Comparison of ENCODE assay signal across 31 mouse cellular contexts in genomic region chr5:106607081-106607480, GRCm38 (mm10). TPM values are rescaled to one million over a fixed set of nuclear protein-coding genes. Genes with fewer than 3 reads are reported as not detected.
"Had no signal": no experiment of that assay in that cellular context is flagged by ENCODE, and none has a peak within 500 bp of the region (broad histone marks: within the 10 kb centered on the region; RNA-seq: fewer than 3 reads in every experiment).

No protein-coding gene starts in this region.

- DNase-seq: kidney, adult 18-20 months; kidney, adult 9 months; kidney, postnatal 25 days; layer of hippocampus, postnatal 36 days; liver; lung, adult 18-20 months; lung, postnatal 10 days; lung, postnatal 36 days; midbrain, embryonic 14.5 days; thymus, adult 18-20 months; thymus, postnatal 36 days had no signal

- H3K9me3 ChIP-seq: limb, embryonic 13.5 days; liver, embryonic 12.5 days; liver, embryonic 15.5 days had no signal

- H3K4me1 ChIP-seq: liver, embryonic 12.5 days; liver, embryonic 15.5 days had no signal

- H3K27me3 ChIP-seq: limb, embryonic 13.5 days; liver, embryonic 12.5 days; liver, embryonic 15.5 days had no signal

- H3K4me2 ChIP-seq: limb, embryonic 13.5 days; liver, embryonic 12.5 days; liver, embryonic 15.5 days; midbrain, embryonic 11.5 days had no signal

- H3K4me3 ChIP-seq: left cerebral cortex, adult 2 months; limb, embryonic 13.5 days; liver, embryonic 12.5 days; liver, embryonic 15.5 days had no signal

- ATAC-seq: liver, embryonic 12.5 days had no signal

- H3K9ac ChIP-seq: limb, embryonic 13.5 days; liver, embryonic 12.5 days; liver, embryonic 15.5 days had no signal

- H3K27ac ChIP-seq: left cerebral cortex, adult 2 months; limb, embryonic 13.5 days; liver, embryonic 12.5 days; liver, embryonic 15.5 days had no signal

RNA-seq across cellular contexts. Expression of gene Gm17304, which starts 1.8 kb away (rescaled TPM):
- total RNA-seq: layer of hippocampus, adult 8-10 months; layer of hippocampus, postnatal 10 days; layer of hippocampus, postnatal 36 days; left cerebral cortex, adult 2 months; left cerebral cortex, postnatal 10 days; left cerebral cortex, postnatal 36 days; megakaryocyte progenitor cell, adult 5-6 weeks; megakaryocyte-erythroid progenitor cell, adult 5-6 weeks; midbrain, postnatal 0 days had no signal
- polyA plus RNA-seq: kidney, embryonic 16.5 days; limb, embryonic 13.5 days; liver, embryonic 12.5 days; liver, embryonic 15.5 days; midbrain, embryonic 11.5 days; midbrain, embryonic 14.5 days; midbrain, postnatal 0 days; neural tube, embryonic 11.5 days; neural tube, embryonic 14.5 days; small intestine, adult 2 months; spleen, adult 2 months; stomach, embryonic 16.5 days; testis, adult 2 months; urinary bladder, adult 2 months had no signal
